Mouse (Mus musculus) bone marrow, adult 2 months (tissue): Measurements from ENCODE around the gene Kcnab3.

Source experiments
- CTCF ChIP-seq: fragments of 200-500 bp; IDR thresholded peaks from 2 replicates; pipeline ENCODE4 v1.5.1; 2011; ENCODE audit warnings: low read length, control low read depth; ENCODE audit not compliant: control insufficient read depth, insufficient read depth
- POLR2A ChIP-seq: fragments of 200-500 bp; IDR thresholded peaks from 2 replicates; pipeline ENCODE4 v1.6.1; 2011; ENCODE audit warnings: low read depth, mild to moderate bottlenecking, control low read depth, low read length, borderline replicate concordance; ENCODE audit not compliant: control insufficient read depth

- TF ChIP-seq CTCF (no peak), POLR2A (no peak)
Observed at GRCm38 (mm10) chr11:69372056-69372779, 46.2 kb downstream of the Kcnab3 start.
